Mouse (Mus musculus) cortical plate, adult 2 months (tissue): ENCODE results near the gene Angel2.

Experiments used
- CTCF ChIP-seq: fragments of 200-500 bp; IDR thresholded peaks from 2 replicates; pipeline ENCODE4 v1.5.1; 2011; ENCODE audit warnings: mild to moderate bottlenecking, control low read depth, low read length; ENCODE audit not compliant: insufficient read depth; ENCODE audit errors: extremely low read depth
- POLR2A ChIP-seq: fragments of 200-500 bp; IDR thresholded peaks from 2 replicates; pipeline ENCODE4 v1.6.1; 2011; ENCODE audit warnings: mild to moderate bottlenecking, low read length, control low read depth; ENCODE audit not compliant: insufficient read depth; ENCODE audit errors: extremely low read depth

DNA sequence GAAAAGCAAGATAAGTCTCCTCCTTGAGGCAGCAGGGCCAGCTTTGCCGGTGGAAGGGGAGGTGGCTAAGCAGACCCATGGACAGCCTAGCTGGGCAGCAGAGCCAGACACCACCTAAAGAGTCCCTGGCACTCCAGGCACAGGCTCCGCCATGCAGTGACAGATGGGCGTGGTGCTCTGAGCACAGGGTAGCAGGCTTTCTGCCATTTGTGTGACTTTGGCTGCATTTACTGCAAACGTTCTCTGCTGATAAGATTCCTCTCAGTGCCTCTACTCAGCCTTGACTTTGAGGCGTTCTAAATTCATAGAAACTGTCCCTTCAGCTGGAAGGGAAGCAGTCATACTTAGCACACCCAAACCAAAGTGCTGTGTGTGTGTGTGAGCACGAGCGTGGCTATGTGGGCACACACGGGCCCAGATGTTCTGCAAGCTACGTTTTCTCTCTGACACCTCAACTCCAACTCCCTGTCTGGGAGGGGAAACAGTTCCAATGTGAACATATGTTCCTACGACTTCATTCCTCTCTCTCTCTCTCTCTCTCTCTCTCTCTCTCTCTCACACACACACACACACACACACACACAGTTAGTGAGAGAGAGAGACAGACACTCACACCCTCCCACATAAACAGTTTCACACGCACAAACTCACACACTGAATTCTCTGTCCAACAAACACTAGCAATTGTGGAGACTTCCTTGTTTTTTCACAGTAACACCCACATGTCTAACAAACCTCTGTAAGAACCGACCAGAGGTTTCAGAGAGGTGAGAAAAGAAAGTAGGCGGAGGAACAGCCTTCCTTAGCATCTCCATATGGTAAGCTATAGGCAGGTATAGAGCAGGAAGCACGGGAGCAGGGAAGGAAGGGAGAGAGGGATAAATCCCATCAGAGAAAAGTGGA lies 47.0 kb downstream of the Angel2 start:
- TF ChIP-seq CTCF = no peak
- no peak for TF ChIP-seq POLR2A
